Mouse (Mus musculus): ENCODE results near the gene Uncx. TPM values are rescaled to one million over a fixed set of nuclear protein-coding genes. Genes with fewer than 3 reads are reported as not detected.

The Uncx gene
- polyA plus RNA-seq, 1 experiment: not detected

- Histone ChIP-seq H3K27me3 (ENCODE audit: control insufficient read depth, insufficient read depth, low read length) (no peaks in the 10 kb centered on the region), H3K27ac (ENCODE audit: insufficient read depth, low read length) (no peak overlapping the region), H3K36me3 (ENCODE audit: control insufficient read depth, insufficient read depth, low read length) (no peaks in the 10 kb centered on the region), H3K4me3 (ENCODE audit: extremely low read depth, insufficient read depth, insufficient read length) (no peak overlapping the region), H3K4me1 (ENCODE audit: control insufficient read depth, insufficient read depth, insufficient read length) (no peaks in the 10 kb centered on the region)
- DNase-seq (ENCODE audit: low read depth in 1 of 2, low spot score in 2 of 2): no peak
- WGBS: 68% methylated on average over 3 of the region's 3 CpGs
- TF ChIP-seq POLR2A (IDR thresholded peaks at IDR 0.05; ENCODE audit: low read depth, low read length) (no peak), CTCF (IDR thresholded peaks at IDR 0.05; ENCODE audit: extremely low read depth, insufficient read depth, insufficient read length, insufficient replicate concordance) (no peak)
Measured at GRCm38 (mm10) chr5:139592850-139593249, 49.6 kb downstream of the Uncx start.

DNA sequence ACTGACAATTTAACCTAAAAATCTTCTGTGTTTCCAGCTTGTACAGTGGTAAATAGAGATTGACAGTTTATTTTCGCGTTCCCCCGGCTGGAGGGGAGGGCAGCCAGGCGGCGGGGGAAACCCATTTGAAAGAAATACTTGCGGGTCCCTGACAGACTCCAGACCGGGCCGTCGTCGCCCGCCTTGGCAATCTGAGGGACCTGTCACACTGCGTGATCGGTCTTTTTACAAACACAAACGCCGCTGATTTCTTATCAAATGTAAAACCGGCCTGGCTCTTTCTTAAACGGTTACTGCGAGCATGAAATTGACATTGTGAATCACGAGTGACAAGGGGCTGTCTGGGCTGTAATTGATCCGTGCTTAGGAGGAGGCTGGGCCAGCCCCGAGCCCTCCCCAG is 50.5 kb downstream of the Uncx start:
- Histone ChIP-seq H3K36me3 (ENCODE audit: control insufficient read depth, insufficient read depth, low read length) (no peaks in the 10 kb centered on the region), H3K27me3 (ENCODE audit: control insufficient read depth, insufficient read depth, low read length) (peaks cover 2% of the 10 kb centered on the region; the same call in 1 of the 2 replicates), H3K4me1 (ENCODE audit: control insufficient read depth, insufficient read depth, insufficient read length) (no peaks in the 10 kb centered on the region), H3K4me3 (ENCODE audit: extremely low read depth, insufficient read depth, insufficient read length) (no peak overlapping the region), H3K27ac (ENCODE audit: insufficient read depth, low read length) (no peak overlapping the region)
- 26% methylated on average over 21 of the region's 21 CpGs for WGBS
- TF ChIP-seq POLR2A (IDR thresholded peaks at IDR 0.05; ENCODE audit: low read depth, low read length) (no peak), CTCF (IDR thresholded peaks at IDR 0.05; ENCODE audit: extremely low read depth, insufficient read depth, insufficient read length, insufficient replicate concordance) (no peak)
- DNase-seq (ENCODE audit: low read depth in 1 of 2, low spot score in 2 of 2): no peak

DNA sequence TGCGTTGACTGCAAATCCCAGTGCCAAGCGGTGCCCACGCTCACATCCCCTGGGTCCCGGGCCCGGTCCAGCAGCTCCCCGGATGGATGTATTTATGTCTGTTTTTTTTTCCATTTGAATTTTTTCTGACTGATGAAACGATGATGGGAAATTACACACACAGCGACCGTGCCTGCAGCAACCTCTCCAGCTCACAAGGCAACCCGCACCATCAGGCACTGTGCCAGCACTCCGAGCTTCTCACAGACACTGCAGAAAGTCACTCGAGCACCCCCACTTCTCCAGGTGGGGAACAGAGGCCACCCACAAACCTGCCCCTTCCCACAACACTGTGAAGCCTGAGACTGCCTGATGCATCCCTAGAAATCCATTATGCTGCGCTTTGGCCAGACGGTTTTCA is 51.7 kb downstream of the Uncx start:
- Histone ChIP-seq H3K36me3 (ENCODE audit: control insufficient read depth, insufficient read depth, low read length) (no peaks in the 10 kb centered on the region), H3K27ac (ENCODE audit: insufficient read depth, low read length) (no peak overlapping the region), H3K4me3 (ENCODE audit: extremely low read depth, insufficient read depth, insufficient read length) (no peak overlapping the region), H3K4me1 (ENCODE audit: control insufficient read depth, insufficient read depth, insufficient read length) (no peaks in the 10 kb centered on the region), H3K27me3 (ENCODE audit: control insufficient read depth, insufficient read depth, low read length) (peaks cover 2% of the 10 kb centered on the region)
- no peak for DNase-seq (ENCODE audit: low read depth in 1 of 2, low spot score in 2 of 2)
- TF ChIP-seq POLR2A (IDR thresholded peaks at IDR 0.05; ENCODE audit: low read depth, low read length): no peak
- TF ChIP-seq CTCF (IDR thresholded peaks at IDR 0.05; ENCODE audit: extremely low read depth, insufficient read depth, insufficient read length, insufficient replicate concordance): no peak
- 86% methylated on average over 14 of the region's 14 CpGs for WGBS

Other genes starting within 250 kb of the Uncx start
- 23.2 and 29.5 TPM in 2 replicates for gene Adap1, start 217.9 kb upstream of the Uncx start, polyA plus RNA-seq (2012; rRNA removed)
- 27.2 and 36.2 TPM in 2 replicates for gene Cox19, start 192.1 kb upstream of the Uncx start, polyA plus RNA-seq (2012; rRNA removed)
- gene Cyp2w1, start 190.9 kb upstream of the Uncx start, polyA plus RNA-seq (2012; rRNA removed): not detected in 2 replicates
- gene Gpr146, start 165.8 kb upstream of the Uncx start, polyA plus RNA-seq (2012; rRNA removed): 32.2 and 36.3 TPM in 2 replicates
- 8.1 and 11.9 TPM in 2 replicates for gene C130050O18Rik, start 138.2 kb upstream of the Uncx start, polyA plus RNA-seq (2012; rRNA removed)
- 0.39 TPM in 2 replicates for gene Gper1, start 120.3 kb upstream of the Uncx start, polyA plus RNA-seq (2012; rRNA removed)
- gene 3110082I17Rik, start 83.0 kb upstream of the Uncx start, polyA plus RNA-seq (2012; rRNA removed): 5.2 and 8.5 TPM in 2 replicates
- 6.6 and 7.5 TPM in 2 replicates for gene Zfand2a, start 58.9 kb upstream of the Uncx start, polyA plus RNA-seq (2012; rRNA removed)
- 7.0 and 7.6 TPM in 2 replicates for gene Micall2, start 192.8 kb downstream of the Uncx start, polyA plus RNA-seq (2012; rRNA removed)
- gene Ints1, start 232.2 kb downstream of the Uncx start, polyA plus RNA-seq (2012; rRNA removed): 72.1 and 85.4 TPM in 2 replicates
- gene Mafk, start 248.0 kb downstream of the Uncx start, polyA plus RNA-seq (2012; rRNA removed): 26.8 and 29.7 TPM in 2 replicates

All from spleen, adult 2 months (tissue).